Mouse (Mus musculus) myocyte (in vitro differentiated cells): ENCODE data around the gene Nxph3. TPM values are rescaled to one million over a fixed set of nuclear protein-coding genes. Genes with fewer than 3 reads are reported as not detected.

Experiments used
- H3K27me3 ChIP-seq: one replicate; pipeline ENCODE4 v1.6.1; 2011; ENCODE audit not compliant: control insufficient read depth, insufficient read depth, insufficient read length
- H3K36me3 ChIP-seq: one replicate; pipeline ENCODE4 v1.6.1; 2011; ENCODE audit not compliant: control insufficient read depth, insufficient read depth
- H3K4me2 ChIP-seq: one replicate; pipeline ENCODE4 v1.6.1; 2011; ENCODE audit warnings: low read depth, control low read depth
- H3K4me3 ChIP-seq: one replicate; pipeline ENCODE4 v1.5.1; 2011; ENCODE audit warnings: mild to moderate bottlenecking, control low read depth, moderate library complexity
- H3K79me2 ChIP-seq: one replicate; pipeline ENCODE4 v1.6.1; 2011; ENCODE audit not compliant: control insufficient read depth, insufficient read depth
- H3ac ChIP-seq: one replicate; pipeline ENCODE4 v1.6.1; 2011; ENCODE audit not compliant: control insufficient read depth, insufficient read length
- CEBPB ChIP-seq: IDR thresholded peaks from 2 replicates; pipeline ENCODE4 v1.6.1; 2011; ENCODE audit warnings: mild to moderate bottlenecking, moderate library complexity; ENCODE audit not compliant: poor library complexity, insufficient read depth, severe bottlenecking
- E2F4 ChIP-seq: IDR thresholded peaks from one replicate; pipeline ENCODE4 v1.6.1; 2011; ENCODE audit warnings: mild to moderate bottlenecking, control low read depth, moderate library complexity; ENCODE audit not compliant: insufficient read depth
- MAX ChIP-seq: IDR thresholded peaks from one replicate; pipeline ENCODE4 v1.6.1; 2011; ENCODE audit warnings: low read depth, mild to moderate bottlenecking, control low read depth
- MYOD1 ChIP-seq, 3 experiments: IDR thresholded peaks; one replicate each; pipeline ENCODE4 v1.6.1; 2011; ENCODE audit warnings: control low read depth in 2 of 3, low read depth in 2 of 3, mild to moderate bottlenecking in 2 of 3, moderate library complexity in 1 of 3; ENCODE audit not compliant: insufficient read length in 2 of 3, control insufficient read depth in 1 of 3
- MYOG ChIP-seq, 3 experiments: IDR thresholded peaks; one replicate each; pipeline ENCODE4 v1.6.1; 2011; ENCODE audit warnings: control low read depth in 2 of 3, low read depth in 2 of 3, mild to moderate bottlenecking in 2 of 3; ENCODE audit not compliant: insufficient read length in 2 of 3, control insufficient read depth in 1 of 3, insufficient read depth in 1 of 3
- POLR2A ChIP-seq: IDR thresholded peaks from one replicate; pipeline ENCODE4 v1.6.1; 2011; ENCODE audit warnings: low read depth, mild to moderate bottlenecking, control low read depth, moderate library complexity; ENCODE audit not compliant: insufficient read length
- POLR2AphosphoS2 ChIP-seq: IDR thresholded peaks from one replicate; pipeline ENCODE4 v1.6.1; 2011; ENCODE audit warnings: low read depth, control low read depth; ENCODE audit not compliant: insufficient read length
- REST ChIP-seq: IDR thresholded peaks from one replicate; pipeline ENCODE4 v1.6.1; 2011; ENCODE audit warnings: mild to moderate bottlenecking, control low read depth, moderate library complexity; ENCODE audit not compliant: insufficient read depth, insufficient read length
- SRF ChIP-seq: IDR thresholded peaks from one replicate; pipeline ENCODE4 v1.6.1; 2011; ENCODE audit warnings: low read depth; ENCODE audit not compliant: control insufficient read depth, insufficient read length
- TCF12 ChIP-seq: IDR thresholded peaks from one replicate; pipeline ENCODE4 v1.6.1; 2011; ENCODE audit warnings: mild to moderate bottlenecking, control low read depth; ENCODE audit not compliant: poor library complexity, insufficient read depth, severe bottlenecking
- TCF3 ChIP-seq: IDR thresholded peaks from one replicate; pipeline ENCODE4 v1.6.1; 2011; ENCODE audit warnings: low read depth, control low read depth; ENCODE audit not compliant: insufficient read length
- USF1 ChIP-seq: IDR thresholded peaks from one replicate; pipeline ENCODE4 v1.6.1; 2011; ENCODE audit warnings: low read depth, mild to moderate bottlenecking, control low read depth, moderate library complexity
- polyA plus RNA-seq: library from polyadenylated mRNA; unstranded; fragments of >200 nt; fragmentation: generic; extraction: Trizol; gene quantifications from one replicate; pipeline ENCODE4 v1.2.1, GENCODE M21; 2012; ENCODE audit warnings: missing spikeins

Nxph3 gene
- polyA plus RNA-seq, 1 experiment = 0.04 TPM

GRCm38 (mm10) chr11:95480662-95481061 lies 33.7 kb downstream of the Nxph3 start:
- H3ac ChIP-seq = no peak overlapping the region
- no peak overlapping the region for H3K4me3 ChIP-seq
- no peak for TF ChIP-seq MYOD1 (IDR thresholded peaks at IDR 0.05; ENCODE audit: control insufficient read depth in 1 of 3, insufficient read length in 2 of 3, low read depth in 2 of 3)
- no peak for TF ChIP-seq REST
- no peak for TF ChIP-seq MYOG (IDR thresholded peaks at IDR 0.05; ENCODE audit: control insufficient read depth in 1 of 3, insufficient read depth in 1 of 3, insufficient read length in 2 of 3, low read depth in 2 of 3)
- TF ChIP-seq POLR2AphosphoS2 = no peak
- no peak for TF ChIP-seq TCF3
- no peak for TF ChIP-seq POLR2A
- no peak for TF ChIP-seq SRF
- no peak for TF ChIP-seq CEBPB
- TF ChIP-seq E2F4 = no peak
- no peak for TF ChIP-seq MAX
- no peak for TF ChIP-seq USF1
- no peak for TF ChIP-seq TCF12
- no peaks in the 10 kb centered on the region for H3K27me3 ChIP-seq
- no peak overlapping the region for H3K4me2 ChIP-seq
- peaks cover 52% of the 10 kb centered on the region for H3K36me3 ChIP-seq
- H3K79me2 ChIP-seq = no peaks in the 10 kb centered on the region

DNA sequence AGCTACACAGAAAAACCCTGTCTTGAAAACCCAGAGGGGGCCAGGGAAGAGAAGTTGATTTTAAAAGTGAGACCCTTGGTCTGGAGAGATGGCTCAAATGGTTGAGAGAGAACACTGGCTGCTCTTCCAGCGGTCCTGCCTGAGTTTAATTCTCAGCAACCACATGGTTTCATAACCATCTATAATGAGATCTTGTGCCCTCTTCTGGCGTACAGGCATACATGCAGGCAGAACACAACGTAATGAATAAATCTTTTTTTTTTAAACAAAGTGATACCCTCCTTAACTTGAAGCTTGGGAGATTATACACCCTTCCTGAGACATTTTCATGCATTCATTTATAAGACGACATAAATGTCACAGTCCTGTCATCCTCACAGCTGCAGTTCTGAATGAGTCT lies 34.9 kb downstream of the Nxph3 start:
- peaks cover 49% of the 10 kb centered on the region for H3K36me3 ChIP-seq
- H3K4me2 ChIP-seq = no peak overlapping the region
- no peak overlapping the region for H3ac ChIP-seq
- H3K79me2 ChIP-seq = no peaks in the 10 kb centered on the region
- H3K4me3 ChIP-seq = no peak overlapping the region
- TF ChIP-seq CEBPB (no peak), MAX (no peak), TCF3 (no peak), REST (no peak)
- no peaks in the 10 kb centered on the region for H3K27me3 ChIP-seq

DNA sequence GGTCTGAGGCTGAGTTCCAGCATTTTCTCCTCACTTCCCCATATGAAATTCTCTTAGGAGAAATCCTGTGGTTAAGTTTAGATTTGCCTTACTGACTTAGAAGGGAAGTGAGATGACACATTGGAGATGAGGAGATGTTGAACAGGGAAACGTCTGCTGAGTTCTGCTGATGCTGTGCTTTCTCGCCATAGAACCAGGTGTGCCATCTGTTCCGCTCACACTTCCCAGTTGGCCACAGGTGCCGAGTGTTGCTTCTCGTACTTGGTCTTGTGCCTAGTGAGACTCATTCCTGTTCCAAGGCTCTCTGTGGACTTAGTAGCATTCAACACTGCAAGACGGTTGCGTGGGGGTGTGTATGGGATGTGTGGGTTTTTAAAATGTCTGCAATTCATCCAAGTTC lies 38.0 kb downstream of the Nxph3 start:
- no peak overlapping the region for H3ac ChIP-seq
- no peaks in the 10 kb centered on the region for H3K79me2 ChIP-seq
- no peaks in the 10 kb centered on the region for H3K27me3 ChIP-seq
- H3K36me3 ChIP-seq = peaks cover 38% of the 10 kb centered on the region
- no peak overlapping the region for H3K4me2 ChIP-seq
- TF ChIP-seq USF1 = no peak
- TF ChIP-seq POLR2AphosphoS2 = no peak
- TF ChIP-seq REST = no peak
- TF ChIP-seq CEBPB = no peak
- TF ChIP-seq TCF12 = no peak
- no peak for TF ChIP-seq MYOD1 (IDR thresholded peaks at IDR 0.05; ENCODE audit: control insufficient read depth in 1 of 3, insufficient read length in 2 of 3, low read depth in 2 of 3)
- TF ChIP-seq MYOG (IDR thresholded peaks at IDR 0.05; ENCODE audit: control insufficient read depth in 1 of 3, insufficient read depth in 1 of 3, insufficient read length in 2 of 3, low read depth in 2 of 3) = no peak
- TF ChIP-seq MAX = no peak
- TF ChIP-seq POLR2A = no peak
- no peak for TF ChIP-seq SRF
- TF ChIP-seq TCF3 = no peak
- no peak for TF ChIP-seq E2F4
- H3K4me3 ChIP-seq = no peak overlapping the region

DNA sequence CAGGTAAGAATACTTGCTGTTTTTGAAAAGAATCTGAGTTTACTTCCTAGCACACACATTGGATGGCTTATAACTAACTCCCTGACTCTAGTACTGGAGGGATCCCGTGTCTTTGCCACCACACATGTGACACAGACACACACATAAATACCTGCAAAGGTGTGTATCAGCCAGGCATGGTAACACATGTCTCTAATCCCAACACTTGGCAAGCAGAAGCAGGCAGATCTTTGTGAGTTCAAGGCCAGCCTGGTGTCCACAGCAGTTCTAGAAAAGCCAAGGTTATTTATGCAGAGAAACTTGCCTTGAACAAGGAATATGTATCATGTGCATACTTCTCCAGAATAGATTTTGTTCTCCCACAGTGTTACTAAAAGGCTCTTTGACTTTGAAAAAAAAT lies 40.9 kb downstream of the Nxph3 start:
- Histone ChIP-seq H3K27me3 (no peaks in the 10 kb centered on the region), H3ac (no peak overlapping the region), H3K4me2 (no peak overlapping the region), H3K36me3 (peaks cover 31% of the 10 kb centered on the region), H3K4me3 (no peak overlapping the region), H3K79me2 (peaks cover 8% of the 10 kb centered on the region)
- TF ChIP-seq MAX (no peak), USF1 (no peak), POLR2A (no peak), MYOD1 (IDR thresholded peaks at IDR 0.05; ENCODE audit: control insufficient read depth in 1 of 3, insufficient read length in 2 of 3, low read depth in 2 of 3) (no peak), E2F4 (no peak), REST (no peak), TCF12 (no peak), SRF (no peak), TCF3 (no peak), CEBPB (no peak), MYOG (IDR thresholded peaks at IDR 0.05; ENCODE audit: control insufficient read depth in 1 of 3, insufficient read depth in 1 of 3, insufficient read length in 2 of 3, low read depth in 2 of 3) (no peak), POLR2AphosphoS2 (no peak)

DNA sequence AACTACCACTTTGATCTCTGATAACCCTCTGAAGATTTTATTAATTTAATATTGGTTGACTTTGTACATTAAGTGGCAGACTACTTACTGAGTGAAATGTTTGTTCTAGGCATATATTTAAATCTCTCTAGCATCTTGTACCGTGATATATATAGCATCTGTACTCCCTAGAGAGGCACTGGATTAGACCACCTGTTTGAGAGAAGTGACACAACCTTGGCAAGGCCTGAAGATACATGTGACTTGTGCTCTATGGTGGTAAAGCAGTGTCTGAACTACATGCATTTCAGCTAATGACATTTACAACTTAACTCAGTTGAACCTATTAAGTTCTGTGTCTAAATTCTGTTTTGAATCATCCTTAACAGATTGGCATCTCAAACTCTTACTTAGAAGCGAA lies 41.4 kb downstream of the Nxph3 start:
- Histone ChIP-seq H3ac (no peak overlapping the region), H3K27me3 (no peaks in the 10 kb centered on the region), H3K4me2 (no peak overlapping the region), H3K79me2 (peaks cover 13% of the 10 kb centered on the region), H3K4me3 (no peak overlapping the region), H3K36me3 (peaks cover 29% of the 10 kb centered on the region)
- TF ChIP-seq REST = no peak
- TF ChIP-seq CEBPB = no peak
- peak in 1 of 3 experiments; percentile 65 for TF ChIP-seq MYOD1 (IDR thresholded peaks at IDR 0.05; ENCODE audit: control insufficient read depth in 1 of 3, insufficient read length in 2 of 3, low read depth in 2 of 3)
- TF ChIP-seq TCF3 = no peak
